Mouse (Mus musculus): ENCODE data around the gene Mrps17.

DNA sequence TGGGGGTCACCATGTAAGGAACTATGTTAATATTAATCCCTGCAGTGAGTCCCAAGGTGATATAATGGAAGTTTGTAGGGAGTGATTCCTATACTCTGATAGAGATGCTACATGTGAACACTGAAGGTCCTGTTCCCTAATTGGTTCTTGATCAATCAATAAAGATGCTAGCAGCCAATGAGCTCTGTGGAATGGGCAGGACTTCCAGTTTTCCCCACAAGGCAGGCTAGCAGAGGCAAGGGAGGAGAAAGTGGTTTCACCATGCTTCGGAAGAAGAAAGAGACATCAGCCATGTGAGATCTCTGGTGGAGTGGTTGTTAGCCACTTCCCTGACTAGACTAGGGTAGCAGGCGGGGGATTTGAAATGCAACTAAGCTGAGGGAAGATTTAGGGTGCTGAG, 14.8 kb upstream of the Mrps17 start:
- no peak for TF ChIP-seq CTCF (IDR thresholded peaks at IDR 0.05; ENCODE audit: borderline replicate concordance, insufficient read depth, low read depth, low read length)
- TF ChIP-seq POLR2A (IDR thresholded peaks at IDR 0.05; ENCODE audit: borderline replicate concordance, insufficient read depth, low read length) = no peak

Data from cerebellum, adult 2 months (tissue).